Mouse (Mus musculus) forebrain, embryonic 15.5 days (tissue): ENCODE data around the gene Ptx3. TPM values are rescaled to one million over a fixed set of nuclear protein-coding genes. Genes with fewer than 3 reads are reported as not detected.
A peak's percentile ranks its signal among the peaks of the same experiment; 100 is the strongest.
"Not testable (repeated sequence)": the region's sequence is repeated elsewhere in the genome, so short reads cannot be mapped to it uniquely, and the experiment has no call there.

Source experiments
- ATAC-seq: fragments of 200-750 bp; cut with Nextera tagmentation; replicated peaks from 2 replicates; pipeline ENCODE4 v1.8.0; 2017; ENCODE audit warnings: mild to moderate bottlenecking, moderate TSS enrichment, moderate library complexity
- H3K27ac ChIP-seq: fragments of 300-500 bp; sonication (generic); replicated peaks from 2 replicates; pipeline ENCODE4 v1.5.1; 2015; ENCODE audit warnings: mild to moderate bottlenecking, inconsistent platforms
- H3K27me3 ChIP-seq: fragments of 300-500 bp; sonication (generic); 2 replicates; pipeline ENCODE4 v1.6.1; 2015; ENCODE audit warnings: inconsistent platforms
- H3K36me3 ChIP-seq: fragments of 300-500 bp; sonication (generic); 2 replicates; pipeline ENCODE4 v1.6.1; 2015; ENCODE audit warnings: mild to moderate bottlenecking, inconsistent platforms
- H3K4me1 ChIP-seq: fragments of 300-500 bp; sonication (generic); 2 replicates; pipeline ENCODE4 v1.6.1; 2015; ENCODE audit warnings: inconsistent platforms
- H3K4me2 ChIP-seq: fragments of 300-500 bp; sonication (generic); replicated peaks from 2 replicates; pipeline ENCODE4 v1.6.1; 2015; ENCODE audit warnings: mild to moderate bottlenecking, inconsistent platforms
- H3K4me3 ChIP-seq: fragments of 300-500 bp; sonication (generic); 2 replicates; pipeline ENCODE4 v1.5.1; 2015; ENCODE audit warnings: mild to moderate bottlenecking, inconsistent platforms
- H3K9ac ChIP-seq: fragments of 300-500 bp; sonication (generic); replicated peaks from 2 replicates; pipeline ENCODE4 v1.6.1; 2015; ENCODE audit warnings: mild to moderate bottlenecking, inconsistent platforms
- H3K9me3 ChIP-seq: fragments of 300-500 bp; sonication (generic); 2 replicates; pipeline ENCODE4 v1.6.1; 2016; ENCODE audit warnings: inconsistent platforms
- WGBS: fragments of 180-500 bp; shearing (Covaris S2); methylation state at CpG from one replicate; pipeline ENCODE4 v1.1.7; 2015; ENCODE audit warnings: mixed read lengths; 5-methylcytosine and 5-hydroxymethylcytosine counted together
- polyA plus RNA-seq: library from polyadenylated mRNA; unstranded; fragments of >200 nt; fragmentation: Nextera tagmentation; extraction: Ambion mirVana; gene quantifications from 2 replicates; pipeline ENCODE4 v1.2.1, GENCODE M21; 2015

The Ptx3 gene
- 19.3 and 21.9 TPM in 2 replicates for polyA plus RNA-seq

- Histone ChIP-seq H3K9me3 (no peaks in the 10 kb centered on the region), H3K4me2 (peak within 1 kb of the TSS; percentile 87), H3K4me3 (peak within 1 kb of the TSS; percentile 53), H3K27ac (peak within 1 kb of the TSS; percentile 24), H3K4me1 (peaks cover 6% of the 10 kb centered on the region), H3K9ac (peak within 1 kb of the TSS; percentile 62), H3K36me3 (no peaks in the 10 kb centered on the region), H3K27me3 (no peaks in the 10 kb centered on the region)
- ATAC-seq = peak; percentile 47
- 3% methylated on average over 20 of the region's 20 CpGs for WGBS
Observed at GRCm38 (mm10) chr3:66219655-66220191, at the start of gene Ptx3. Gene Ptx3 (plus strand): TSS chr3:66219910.

- H3K9ac ChIP-seq = no peak overlapping the region
- H3K9me3 ChIP-seq = no peaks in the 10 kb centered on the region
- 41% methylated on average over 5 of the region's 5 CpGs for WGBS
- no peak overlapping the region for H3K4me3 ChIP-seq
- no peak overlapping the region for H3K4me2 ChIP-seq
- no peaks in the 10 kb centered on the region for H3K27me3 ChIP-seq
- H3K4me1 ChIP-seq = peaks cover 8% of the 10 kb centered on the region
- H3K27ac ChIP-seq = no peak overlapping the region; the same call in 1 of the 2 replicates
- no peaks in the 10 kb centered on the region for H3K36me3 ChIP-seq
- ATAC-seq = no peak
Observed at GRCm38 (mm10) chr3:66172907-66173306, 46.8 kb upstream of the Ptx3 start.

GRCm38 (mm10) chr3:66179647-66180046 lies 40.1 kb upstream of the Ptx3 start:
- H3K27ac ChIP-seq = no peak overlapping the region
- 55% methylated on average over 2 of the region's 2 CpGs for WGBS
- no peak overlapping the region for H3K4me2 ChIP-seq
- no peaks in the 10 kb centered on the region for H3K9me3 ChIP-seq
- no peak overlapping the region for H3K9ac ChIP-seq
- H3K4me3 ChIP-seq = no peak overlapping the region
- ATAC-seq = no peak
- no peaks in the 10 kb centered on the region for H3K36me3 ChIP-seq
- no peaks in the 10 kb centered on the region for H3K27me3 ChIP-seq
- H3K4me1 ChIP-seq = no peaks in the 10 kb centered on the region

- Histone ChIP-seq H3K9me3 (no peaks in the 10 kb centered on the region), H3K4me1 (0 out of 2 replicates have a peak, but pooled peaks cover 2% of the 10 kb centered on the region), H3K4me2 (no peak overlapping the region), H3K27me3 (no peaks in the 10 kb centered on the region), H3K4me3 (no peak overlapping the region), H3K27ac (peak overlapping the region; percentile 50; the same call in 1 of the 2 replicates), H3K9ac (no peak overlapping the region), H3K36me3 (no peaks in the 10 kb centered on the region)
- WGBS = 18% methylated on average over 3 of the region's 3 CpGs
- peak; percentile 95 for ATAC-seq
Observed at GRCm38 (mm10) chr3:66193910-66194562, 25.7 kb upstream of the Ptx3 start.

GRCm38 (mm10) chr3:66208836-66209573 lies 10.7 kb upstream of the Ptx3 start:
- no peaks in the 10 kb centered on the region for H3K4me1 ChIP-seq
- H3K27me3 ChIP-seq = no peaks in the 10 kb centered on the region
- whole genome bisulfite sequencing = 76% methylated on average over 4 of the region's 4 CpGs
- H3K4me2 ChIP-seq = no peak overlapping the region
- H3K9ac ChIP-seq = no peak overlapping the region
- H3K9me3 ChIP-seq = no peaks in the 10 kb centered on the region
- ATAC-seq = no peak
- H3K4me3 ChIP-seq = no peak overlapping the region
- H3K36me3 ChIP-seq = no peaks in the 10 kb centered on the region
- H3K27ac ChIP-seq = no peak overlapping the region

GRCm38 (mm10) chr3:66213524-66213923 lies 6.2 kb upstream of the Ptx3 start:
- 97% methylated on average over 1 of the region's 1 CpGs for WGBS
- Histone ChIP-seq H3K9me3 (no peaks in the 10 kb centered on the region), H3K4me2 (no peak overlapping the region), H3K4me3 (no peak overlapping the region), H3K9ac (no peak overlapping the region), H3K36me3 (no peaks in the 10 kb centered on the region), H3K27me3 (no peaks in the 10 kb centered on the region), H3K4me1 (no peaks in the 10 kb centered on the region), H3K27ac (no peak overlapping the region)
- ATAC-seq = no peak

- 79% methylated on average over 8 of the region's 8 CpGs for WGBS
- Histone ChIP-seq H3K9me3 (no peaks in the 10 kb centered on the region), H3K27ac (no peak overlapping the region), H3K4me2 (no peak overlapping the region), H3K27me3 (no peaks in the 10 kb centered on the region), H3K36me3 (no peaks in the 10 kb centered on the region), H3K4me3 (no peak overlapping the region), H3K4me1 (no peaks in the 10 kb centered on the region), H3K9ac (no peak overlapping the region)
- no peak for ATAC-seq
Observed at GRCm38 (mm10) chr3:66215759-66216158, 4.0 kb upstream of the Ptx3 start.

- H3K4me1 ChIP-seq = peaks cover 6% of the 10 kb centered on the region
- peak overlapping the region; percentile 53 for H3K4me3 ChIP-seq
- peak overlapping the region; percentile 87 for H3K4me2 ChIP-seq
- no peaks in the 10 kb centered on the region for H3K36me3 ChIP-seq
- no peaks in the 10 kb centered on the region for H3K27me3 ChIP-seq
- H3K9ac ChIP-seq = peak overlapping the region; percentile 62
- ATAC-seq = peak; percentile 92
- H3K9me3 ChIP-seq = no peaks in the 10 kb centered on the region
- under 1% methylated on average over 54 of the region's 54 CpGs for WGBS
- peak overlapping the region; percentile 24 for H3K27ac ChIP-seq
Observed at GRCm38 (mm10) chr3:66220554-66221242, 988 bp downstream of the Ptx3 start.

GRCm38 (mm10) chr3:66221243-66221611 lies 1.5 kb downstream of the Ptx3 start:
- Histone ChIP-seq H3K9ac (peak overlapping the region; percentile 62), H3K4me3 (peak overlapping the region; percentile 53), H3K4me1 (peaks cover 6% of the 10 kb centered on the region), H3K36me3 (no peaks in the 10 kb centered on the region), H3K27ac (no peak overlapping the region), H3K9me3 (no peaks in the 10 kb centered on the region), H3K4me2 (peak overlapping the region; percentile 87), H3K27me3 (no peaks in the 10 kb centered on the region)
- ATAC-seq = peak; percentile 58
- under 1% methylated on average over 11 of the region's 11 CpGs for WGBS

GRCm38 (mm10) chr3:66224931-66225537 lies 5.3 kb downstream of the Ptx3 start:
- Histone ChIP-seq H3K27me3 (no peaks in the 10 kb centered on the region), H3K27ac (no peak overlapping the region), H3K9me3 (no peaks in the 10 kb centered on the region), H3K4me2 (no peak overlapping the region), H3K4me1 (peaks cover 6% of the 10 kb centered on the region), H3K9ac (no peak overlapping the region), H3K36me3 (no peaks in the 10 kb centered on the region), H3K4me3 (no peak overlapping the region)
- no peak for ATAC-seq
- WGBS = 89% methylated on average over 15 of the region's 15 CpGs

- not testable (repeated sequence) for H3K36me3 ChIP-seq, H3K4me2 ChIP-seq, H3K9me3 ChIP-seq, H3K27ac ChIP-seq, H3K4me1 ChIP-seq, H3K27me3 ChIP-seq, H3K4me3 ChIP-seq, H3K9ac ChIP-seq
- WGBS = 37% methylated on average over 4 of the region's 4 CpGs
- ATAC-seq = peak; percentile 78
Observed at GRCm38 (mm10) chr3:66236234-66236871, 16.6 kb downstream of the Ptx3 start.
